Mouse (Mus musculus): ENCODE data around the gene Slc22a19. TPM values are rescaled to one million over a fixed set of nuclear protein-coding genes. Genes with fewer than 3 reads are reported as not detected.

Slc22a19 gene
- polyA plus RNA-seq (2012), result not detected in 2 replicates

GRCm38 (mm10) chr19:7711148-7711547, at the start of gene Slc22a19:
TSS of gene Slc22a19 (minus strand) at chr19:7711310.

Other genes with a start within 250 kb of the Slc22a19 start
- gene Rtn3, start 228.0 kb downstream of the Slc22a19 start, polyA plus RNA-seq (2012), result 38.9 and 51.5 TPM in 2 replicates
- 4.1 and 5.3 TPM in 2 replicates for gene Atl3, start 217.3 kb downstream of the Slc22a19 start, polyA plus RNA-seq (2012)
- 2.3 and 3.2 TPM in 2 replicates for gene Pla2g16, start 153.9 kb downstream of the Slc22a19 start, polyA plus RNA-seq (2012)
- not detected in 2 replicates for gene Lgals12, start 104.1 kb downstream of the Slc22a19 start, polyA plus RNA-seq (2012)
- 0.13 TPM in 1 of 2 replicates, not detected in the other for gene Hrasls5, start 98.8 kb downstream of the Slc22a19 start, polyA plus RNA-seq (2012)
- gene Slc22a26, start 91.4 kb upstream of the Slc22a19 start, polyA plus RNA-seq (2012), result not detected in 2 replicates

All from megakaryocyte-erythroid progenitor cell, adult 5 weeks (primary cell).